Mouse (Mus musculus) kidney, adult 9 months (tissue): ENCODE data around the gene Pin4.
"Not testable (repeated sequence)": the region's sequence is repeated elsewhere in the genome, so short reads cannot be mapped to it uniquely, and the experiment has no call there.

Source experiments
- DNase-seq: peaks from one replicate; pipeline ENCODE4 v3.0.0; 2022

The Pin4 gene

GRCm38 (mm10) chrX:102119042-102119864 is at the start of gene Pin4:
Gene Pin4, plus strand, starts transcription at chrX:102119447.
- DNase-seq, result peak; percentile 98

- peak; percentile 64 for DNase-seq
Observed at GRCm38 (mm10) chrX:102070591-102071471, 48.4 kb upstream of the Pin4 start, which contains the start of gene Rtl5. Gene Rtl5, minus strand, starts transcription at chrX:102071304.

- DNase-seq, result no peak
Observed at GRCm38 (mm10) chrX:102071517-102071916, 47.7 kb upstream of the Pin4 start.

- DNase-seq, result no peak
Observed at GRCm38 (mm10) chrX:102073605-102074325, 45.5 kb upstream of the Pin4 start.

- DNase-seq, result no peak
Observed at GRCm38 (mm10) chrX:102074435-102074834, 44.8 kb upstream of the Pin4 start.

- peak; percentile 68 for DNase-seq
Observed at GRCm38 (mm10) chrX:102075158-102075557, 44.1 kb upstream of the Pin4 start.

GRCm38 (mm10) chrX:102076886-102077765 is 42.1 kb upstream of the Pin4 start:
- peak; percentile 56 for DNase-seq

- DNase-seq, result no peak
Observed at GRCm38 (mm10) chrX:102081076-102081475, 38.2 kb upstream of the Pin4 start.

GRCm38 (mm10) chrX:102081573-102082279 is 37.5 kb upstream of the Pin4 start:
- DNase-seq, result no peak

GRCm38 (mm10) chrX:102082340-102082739 is 36.9 kb upstream of the Pin4 start:
- no peak for DNase-seq

- peak; percentile 69 for DNase-seq
Observed at GRCm38 (mm10) chrX:102085798-102086443, 33.3 kb upstream of the Pin4 start.

- DNase-seq, result no peak
Observed at GRCm38 (mm10) chrX:102090605-102091004, 28.6 kb upstream of the Pin4 start.

- DNase-seq, result no peak
Observed at GRCm38 (mm10) chrX:102094381-102094904, 24.8 kb upstream of the Pin4 start.

- DNase-seq, result no peak
Observed at GRCm38 (mm10) chrX:102101886-102102285, 17.4 kb upstream of the Pin4 start.

GRCm38 (mm10) chrX:102103830-102104229 is 15.4 kb upstream of the Pin4 start:
- DNase-seq, result not testable (repeated sequence)

- not testable (repeated sequence) for DNase-seq
Observed at GRCm38 (mm10) chrX:102109349-102109748, 9.9 kb upstream of the Pin4 start.

- DNase-seq, result no peak
Observed at GRCm38 (mm10) chrX:102115676-102116075, 3.6 kb upstream of the Pin4 start.

- no peak for DNase-seq
Observed at GRCm38 (mm10) chrX:102121321-102121720, 2.1 kb downstream of the Pin4 start.

GRCm38 (mm10) chrX:102141157-102141556 is 21.9 kb downstream of the Pin4 start:
- no peak for DNase-seq
